Mouse (Mus musculus): ENCODE data around the gene Uevld.
"Not testable (repeated sequence)": the region's sequence is repeated elsewhere in the genome, so short reads cannot be mapped to it uniquely, and the experiment has no call there.

Uevld gene

DNA sequence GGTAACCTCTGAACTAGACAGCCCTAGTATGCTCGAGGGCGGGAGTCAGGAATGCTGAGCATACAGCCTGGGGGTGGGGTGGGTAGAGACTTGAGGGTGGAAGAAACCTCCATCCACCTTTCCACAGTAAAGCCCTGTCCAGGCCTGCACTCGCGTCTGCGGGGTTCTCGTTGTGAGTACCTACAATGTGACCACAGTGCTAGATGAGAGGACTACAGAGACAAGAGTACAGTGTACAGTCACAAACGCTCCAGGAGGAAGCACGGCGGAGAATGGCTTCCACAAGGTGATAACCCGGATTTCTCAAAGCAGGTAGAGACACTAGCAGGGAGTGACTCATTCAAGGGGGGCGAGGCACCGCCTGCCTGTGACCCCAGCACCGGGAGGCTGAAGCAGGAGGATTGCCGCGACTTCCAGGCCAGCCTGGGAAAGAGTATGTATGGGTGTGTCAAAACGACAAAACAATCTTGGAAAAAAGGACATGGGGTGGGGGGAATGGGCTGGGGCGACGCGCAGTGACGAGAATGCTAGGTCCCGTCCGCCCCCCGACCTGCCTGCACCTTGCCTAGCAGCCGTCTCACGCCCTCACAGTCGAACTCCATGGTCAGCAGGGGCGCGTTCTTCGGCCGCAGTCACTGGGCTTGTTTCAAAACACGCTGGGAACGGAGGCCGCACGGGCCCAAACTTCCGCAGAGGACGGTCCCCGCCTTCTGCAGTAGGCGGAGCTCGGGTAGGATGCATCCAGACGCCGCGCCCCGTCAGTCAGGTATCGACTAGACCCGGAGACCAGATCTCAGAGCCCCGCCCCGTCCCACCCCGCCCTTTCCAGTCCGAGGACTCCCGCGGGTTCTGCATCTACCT is at the start of gene Uevld:
Gene Uevld, minus strand, starts transcription at position 697 of the 861 bp plus-strand sequence.
- DNase-seq, result peak; percentile 96

DNA sequence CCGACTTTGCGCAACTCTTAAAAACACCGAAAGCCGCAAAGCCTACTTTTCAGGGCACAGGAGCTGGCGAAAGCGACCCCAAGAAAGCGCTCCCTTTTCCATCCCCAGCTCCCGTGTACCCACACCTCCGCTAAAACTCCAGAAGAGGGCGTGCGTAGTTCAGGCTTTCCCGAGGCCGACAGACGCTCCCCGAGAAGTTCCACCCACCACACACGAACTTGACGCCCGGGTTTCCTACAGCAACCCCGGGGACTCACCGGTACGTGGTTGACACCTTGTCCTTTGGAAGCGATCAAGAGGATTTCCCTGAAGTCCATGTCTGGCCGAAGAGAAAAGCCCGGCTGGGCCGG is 49.5 kb upstream of the Uevld start:
- DNase-seq, result no peak

- no peak for DNase-seq
Observed at GRCm38 (mm10) chr7:47007109-47007780, 48.9 kb upstream of the Uevld start.

GRCm38 (mm10) chr7:47003411-47004115 is 45.2 kb upstream of the Uevld start:
- DNase-seq, result no peak

DNA sequence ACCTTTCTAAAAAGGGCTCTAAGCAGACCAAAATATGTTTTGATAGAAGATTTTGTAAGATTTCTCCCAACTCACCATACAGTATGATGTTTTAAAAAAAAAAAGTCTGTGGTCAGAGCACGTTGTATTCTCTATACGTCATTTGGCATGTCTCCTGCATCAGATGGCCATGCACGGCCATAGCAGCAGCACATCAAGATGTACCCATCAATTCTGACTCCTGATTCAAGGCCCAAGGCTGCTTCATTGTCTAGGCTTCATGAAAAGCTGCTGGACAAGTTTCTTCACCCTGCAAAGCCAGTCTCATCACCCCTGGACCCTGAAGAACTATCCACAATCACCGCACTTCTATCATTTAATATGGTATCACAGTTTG is 43.6 kb upstream of the Uevld start:
- no peak for DNase-seq

- DNase-seq, result no peak
Observed at GRCm38 (mm10) chr7:47001125-47001899, 43.0 kb upstream of the Uevld start.

DNA sequence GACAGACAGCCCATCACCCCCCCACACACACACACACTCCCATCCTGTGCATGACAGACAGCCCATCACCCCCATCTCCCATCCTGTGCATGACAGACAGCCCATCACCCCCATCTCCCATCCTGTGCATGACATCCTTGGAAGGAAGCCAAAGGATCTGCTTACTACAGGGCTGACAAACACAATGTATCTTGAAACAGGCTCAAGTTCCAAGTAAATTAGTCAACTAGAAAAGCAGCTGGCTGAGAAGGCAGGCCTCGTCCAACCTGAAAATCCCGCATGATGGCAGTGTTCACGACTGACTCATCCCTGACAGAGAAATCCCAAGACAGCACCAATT is 42.3 kb upstream of the Uevld start:
- no peak for DNase-seq

- DNase-seq, result no peak
Observed at GRCm38 (mm10) chr7:46999983-47000643, 41.8 kb upstream of the Uevld start.

DNA sequence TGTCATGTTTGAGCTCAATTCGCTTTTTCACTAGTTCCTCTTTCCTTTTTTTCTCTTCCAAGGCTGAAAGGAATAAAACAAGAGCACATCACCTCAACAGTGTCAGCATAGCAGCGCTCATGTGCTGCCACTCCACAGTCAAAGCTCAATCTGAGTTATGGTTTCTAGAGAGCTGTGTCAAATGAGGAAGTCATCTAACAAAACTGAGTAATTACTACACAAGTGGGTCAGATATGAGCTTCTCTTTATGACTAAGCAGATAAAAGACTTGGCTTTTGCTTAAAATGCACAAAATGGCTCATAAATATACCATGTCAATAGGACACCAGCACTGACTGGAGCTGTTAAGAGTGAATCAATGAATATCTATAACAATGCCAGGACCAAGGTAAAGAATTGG is 40.6 kb upstream of the Uevld start:
- DNase-seq, result no peak

DNA sequence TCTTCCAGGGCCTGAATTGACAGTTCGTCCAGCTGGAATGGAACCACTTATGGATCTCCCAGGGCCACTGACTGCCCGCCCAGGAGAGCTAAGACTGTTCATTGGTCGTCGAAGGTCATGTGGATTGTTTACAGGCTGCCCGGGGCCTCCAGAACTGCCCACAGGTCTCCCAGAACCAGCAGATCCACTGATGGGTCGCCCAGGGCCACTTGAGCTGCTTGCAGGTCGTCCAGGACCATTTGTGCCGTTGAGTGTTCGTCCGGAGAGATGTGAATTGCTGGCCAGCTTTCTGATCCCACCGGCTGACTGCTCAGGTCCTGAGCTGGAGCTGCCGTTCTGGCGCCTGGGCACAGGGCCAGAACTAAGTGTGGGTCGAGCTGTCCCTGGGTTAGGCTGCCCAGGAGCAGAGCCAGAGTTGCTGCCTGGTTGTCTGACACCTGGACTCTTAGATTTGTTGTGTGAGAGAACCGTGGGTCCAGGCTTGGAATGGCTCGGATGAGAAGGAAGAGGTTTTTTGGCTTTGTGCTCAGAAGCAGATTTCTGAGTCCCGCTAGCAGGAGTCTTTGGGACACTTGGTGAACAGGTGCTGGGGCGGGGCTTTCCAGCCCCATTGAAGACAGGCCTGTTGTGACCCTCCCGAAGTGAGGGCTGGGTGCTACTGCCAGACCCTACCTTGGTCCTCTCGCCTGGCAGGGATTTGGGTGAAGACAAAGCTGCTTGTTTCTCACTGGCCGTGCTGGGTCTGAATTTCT is 39.5 kb upstream of the Uevld start:
- DNase-seq, result peak; percentile 69

GRCm38 (mm10) chr7:46997008-46997407 is 38.7 kb upstream of the Uevld start:
- no peak for DNase-seq

DNA sequence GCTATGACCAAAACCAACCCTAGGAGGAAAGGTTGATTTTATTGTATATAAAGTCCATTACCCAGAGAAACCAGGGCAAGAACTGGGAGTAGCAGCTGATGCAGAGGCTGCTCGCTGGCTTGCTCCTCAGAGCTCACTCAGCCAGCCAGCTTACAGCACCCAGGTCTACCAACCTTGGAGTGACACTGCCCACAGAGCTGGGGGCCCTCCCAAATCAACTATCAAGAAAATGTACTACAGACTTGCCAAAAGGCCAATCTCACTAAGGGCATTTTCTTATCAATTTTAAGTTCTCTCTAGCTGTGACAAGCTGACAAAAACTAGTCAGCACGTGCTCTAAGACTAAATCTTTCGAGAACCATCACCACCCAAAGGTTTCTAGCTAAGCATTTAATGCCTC is 37.2 kb upstream of the Uevld start:
- no peak for DNase-seq

DNA sequence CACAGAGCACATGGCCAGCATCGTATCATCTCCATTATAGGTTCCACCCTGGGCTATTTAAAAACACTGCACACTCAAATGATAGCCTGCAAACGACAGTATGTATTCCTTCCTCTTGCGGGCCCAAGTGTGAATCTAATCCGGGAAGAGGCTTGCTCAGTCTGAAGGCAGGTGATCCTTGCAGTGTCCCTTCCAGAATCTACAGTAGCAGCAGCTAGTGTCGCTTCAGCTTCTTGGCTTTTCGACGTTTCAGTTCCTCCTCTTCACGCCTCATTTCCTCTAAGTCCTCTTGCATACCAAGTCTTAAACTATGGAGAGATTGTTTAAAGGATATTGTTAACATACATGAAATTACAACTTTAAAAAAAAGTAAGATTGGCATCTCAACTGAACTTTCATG is 34.8 kb upstream of the Uevld start:
- no peak for DNase-seq

DNA sequence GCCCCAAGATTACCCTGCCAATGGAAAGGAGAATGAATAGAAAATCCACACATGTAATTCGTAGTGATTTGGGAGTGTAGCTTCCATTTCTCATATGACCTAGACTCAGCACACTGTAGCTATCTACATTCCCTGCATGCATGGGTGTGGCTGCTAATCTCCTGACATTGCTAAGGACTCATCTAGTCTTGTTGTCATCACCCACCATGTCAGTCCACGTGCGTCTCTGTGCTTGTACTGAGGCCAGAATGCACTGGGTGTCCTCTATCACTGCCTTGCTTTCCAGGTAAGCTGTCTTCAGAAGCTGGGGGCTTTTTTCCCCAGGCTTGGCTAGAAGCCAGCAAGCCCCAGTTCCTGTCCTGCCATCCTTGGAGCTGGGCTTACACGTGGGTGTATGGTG is 31.1 kb upstream of the Uevld start:
- not testable (repeated sequence) for DNase-seq

DNA sequence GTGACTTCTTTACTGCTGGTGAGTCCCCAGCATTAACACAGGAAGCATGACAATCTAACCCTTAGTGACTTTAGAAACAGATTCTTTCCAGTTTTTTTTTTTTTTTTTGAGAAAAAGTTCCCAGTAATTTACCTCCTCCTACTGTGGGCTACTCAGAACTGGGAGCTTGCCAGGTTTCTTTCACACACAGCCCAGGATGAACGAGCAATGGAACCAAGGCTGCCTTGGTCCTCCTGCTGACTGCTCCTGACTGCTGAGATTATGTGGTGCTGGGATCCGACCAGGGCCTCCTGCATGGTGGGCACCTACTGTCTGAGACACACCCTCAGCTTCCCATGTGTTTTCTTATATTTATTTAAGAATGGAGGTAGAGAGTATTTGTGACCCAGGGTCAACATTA is 28.7 kb upstream of the Uevld start:
- no peak for DNase-seq

GRCm38 (mm10) chr7:46986646-46987045 is 28.3 kb upstream of the Uevld start:
- no peak for DNase-seq

GRCm38 (mm10) chr7:46985718-46986505 is 27.6 kb upstream of the Uevld start:
- DNase-seq, result no peak

- no peak for DNase-seq
Observed at GRCm38 (mm10) chr7:46983280-46983679, 25.0 kb upstream of the Uevld start, which contains the start of gene Gm9999. Gene Gm9999, plus strand, starts transcription at chr7:46983580.

- DNase-seq, result no peak
Observed at GRCm38 (mm10) chr7:46975456-46975855, 17.1 kb upstream of the Uevld start.

DNA sequence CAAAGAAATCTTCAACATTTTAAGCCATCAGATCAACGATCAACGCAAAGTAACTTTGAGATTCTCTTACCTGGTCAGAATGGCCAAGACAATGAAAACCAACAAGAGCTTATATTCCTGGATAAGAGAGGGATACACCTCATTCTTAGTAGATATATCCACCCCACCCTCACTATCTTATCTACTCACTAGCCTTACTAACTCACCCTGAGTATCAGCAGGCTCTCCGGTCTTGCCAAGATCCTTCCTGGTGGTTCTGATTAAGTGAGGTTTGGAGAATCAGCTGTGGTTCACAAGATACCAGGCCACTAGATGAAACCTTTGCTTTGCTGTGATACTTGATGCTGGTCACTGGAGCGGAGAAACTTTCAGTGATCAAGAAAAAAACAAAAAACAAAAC is 16.3 kb upstream of the Uevld start:
- DNase-seq, result no peak

- no peak for DNase-seq
Observed at GRCm38 (mm10) chr7:46969898-46970297, 11.6 kb upstream of the Uevld start.
